In genomic region chr16:12094784-12095315, GRCm38 (mm10) we compare ENCODE assay signal across 34 mouse cellular contexts.
DNase-seq lines count a peak whose midpoint lies in the region; ATAC-seq and TF ChIP-seq lines count a peak whose summit lies in the region.
"Had no signal": no experiment of that assay in that cellular context is flagged by ENCODE, and none has a peak within 500 bp of the region (broad histone marks: within the 10 kb centered on the region; RNA-seq: fewer than 3 reads in every experiment).

No protein-coding gene starts in this region.

- no peak for DNase-seq in forebrain, embryonic 10.5 days (ENCODE audit: extremely low spot score, low spot score)
- no peak for DNase-seq in layer of hippocampus, adult 2 months (ENCODE audit: low spot score in 2 of 2)
- DNase-seq in layer of hippocampus, adult 11-12 months (ENCODE audit: low spot score) = no peak
- DNase-seq in lung, postnatal 10 days = peak; percentile 7
- DNase-seq in lung, postnatal 25 days (ENCODE audit: low spot score) = no peak
- peak; percentile 64 for DNase-seq in brain, embryonic 14.5 days (ENCODE audit: low read depth)
- no peak for DNase-seq in retina, postnatal 1 day
- DNase-seq: adrenal gland, postnatal 10 days; cerebellum, adult 11-12 months; cerebellum, adult 9-11 months; embryo, embryonic 11 days; gastrocnemius, postnatal 25 days; heart, adult 11 months; kidney, adult 11 months; kidney, postnatal 14 days; layer of hippocampus, postnatal 36 days; right cerebral cortex, postnatal 14 days; thymus, adult 18-20 months; thymus, postnatal 36 days had no signal

- whole genome bisulfite sequencing in forebrain, embryonic 13.5 days = 61% methylated on average over 7 of the region's 7 CpGs
- 87% methylated on average over 7 of the region's 7 CpGs for WGBS in forebrain, embryonic 10.5 days

- no peak overlapping the region for H3K4me2 ChIP-seq in forebrain, embryonic 13.5 days
- H3K4me2 ChIP-seq: embryonic facial prominence, embryonic 13.5 days; heart, embryonic 15.5 days; limb, embryonic 13.5 days; liver, embryonic 11.5 days; neural tube, embryonic 12.5 days had no signal

- no peaks in the 10 kb centered on the region for H3K27me3 ChIP-seq in forebrain, embryonic 13.5 days
- H3K27me3 ChIP-seq in forebrain, embryonic 10.5 days (ENCODE audit: poor library complexity, severe bottlenecking) = no peaks in the 10 kb centered on the region
- H3K27me3 ChIP-seq: embryonic facial prominence, embryonic 13.5 days; heart, embryonic 15.5 days; limb, embryonic 13.5 days; neural tube, embryonic 12.5 days had no signal

- no peak for TF ChIP-seq CTCF in layer of hippocampus, adult 2 months (conservative IDR thresholded peaks at IDR 0.05)
- no peak for TF ChIP-seq CTCF in brain, embryonic 14.5 days (IDR thresholded peaks at IDR 0.05; ENCODE audit: borderline replicate concordance, extremely low read depth, insufficient read depth, insufficient read length)

- H3K4me3 ChIP-seq in forebrain, embryonic 13.5 days = no peak overlapping the region
- no peak overlapping the region for H3K4me3 ChIP-seq in forebrain, embryonic 10.5 days
- no peak overlapping the region for H3K4me3 ChIP-seq in layer of hippocampus, adult 2 months
- H3K4me3 ChIP-seq: embryonic facial prominence, embryonic 13.5 days; erythroblast, embryonic 14.5 days; heart, embryonic 10.5 days; heart, embryonic 15.5 days; limb, embryonic 13.5 days; midbrain, embryonic 10.5 days; myocyte; neural tube, embryonic 12.5 days had no signal

- peak; percentile 33; the same call in 1 of the 2 replicates for ATAC-seq in forebrain, embryonic 13.5 days
- ATAC-seq: inflammation-experienced regulatory T-cells, adult 6 months; lung, postnatal 0 days; midbrain, embryonic 16.5 days had no signal

- H3K4me1 ChIP-seq in forebrain, embryonic 13.5 days = no peaks in the 10 kb centered on the region
- no peaks in the 10 kb centered on the region for H3K4me1 ChIP-seq in forebrain, embryonic 10.5 days
- H3K4me1 ChIP-seq: heart, embryonic 10.5 days; heart, embryonic 15.5 days; midbrain, embryonic 10.5 days; neural tube, embryonic 12.5 days had no signal

- no peaks in the 10 kb centered on the region for H3K36me3 ChIP-seq in forebrain, embryonic 13.5 days (ENCODE audit: poor library complexity, severe bottlenecking)
- H3K36me3 ChIP-seq in forebrain, embryonic 10.5 days (replicated peaks) = no peaks in the 10 kb centered on the region
- H3K36me3 ChIP-seq: embryonic facial prominence, embryonic 13.5 days; G1E; heart, embryonic 10.5 days; heart, embryonic 15.5 days; limb, embryonic 13.5 days; midbrain, embryonic 10.5 days; neural tube, embryonic 12.5 days had no signal

- TF ChIP-seq POLR2A in brain, embryonic 14.5 days (IDR thresholded peaks at IDR 0.05; ENCODE audit: borderline replicate concordance, extremely low read depth, insufficient read depth, insufficient read length, poor library complexity, severe bottlenecking) = no peak

- H3K9ac ChIP-seq in forebrain, embryonic 13.5 days = no peak overlapping the region
- H3K9ac ChIP-seq: embryonic facial prominence, embryonic 13.5 days; heart, embryonic 15.5 days; limb, embryonic 13.5 days; neural tube, embryonic 12.5 days had no signal

- no peaks in the 10 kb centered on the region for H3K9me3 ChIP-seq in forebrain, embryonic 13.5 days (replicated peaks)
- H3K9me3 ChIP-seq in forebrain, embryonic 10.5 days = no peaks in the 10 kb centered on the region
- H3K9me3 ChIP-seq: embryonic facial prominence, embryonic 13.5 days; G1E; heart, embryonic 10.5 days; heart, embryonic 15.5 days; limb, embryonic 13.5 days; midbrain, embryonic 10.5 days; neural tube, embryonic 12.5 days had no signal

- no peak overlapping the region for H3K27ac ChIP-seq in forebrain, embryonic 13.5 days
- H3K27ac ChIP-seq in forebrain, embryonic 10.5 days = no peak overlapping the region
- H3K27ac ChIP-seq in layer of hippocampus, adult 2 months = 0 out of 2 replicates have a peak overlapping the region, but pooled peaks have one; percentile 19
- H3K27ac ChIP-seq: embryonic facial prominence, embryonic 13.5 days; heart, embryonic 10.5 days; heart, embryonic 15.5 days; limb, embryonic 13.5 days; midbrain, embryonic 10.5 days; neural tube, embryonic 12.5 days; stomach, postnatal 0 days had no signal

Comparison
In these comparisons a context has a peak if more than half of its experiments do, and no peak if none do; other contexts are left out.
1. DNase-seq: peak in lung, postnatal 10 days (single experiment) and brain, embryonic 14.5 days (single experiment); none in forebrain, embryonic 10.5 days (single experiment), layer of hippocampus, adult 2 months (0 of 2), layer of hippocampus, adult 11-12 months (single experiment), lung, postnatal 25 days (single experiment) and retina, postnatal 1 day (single experiment).